Mouse (Mus musculus) cortical plate, adult 2 months (tissue): Measurements from ENCODE around the gene Unc45b. TPM values are rescaled to one million over a fixed set of nuclear protein-coding genes. Genes with fewer than 3 reads are reported as not detected.
A peak's percentile ranks its signal among the peaks of the same experiment; 100 is the strongest.

Experiments used
- H3K27ac ChIP-seq: fragments of 200-500 bp; 2 replicates; pipeline ENCODE4 v1.5.1; 2012; ENCODE audit warnings: low read length, control low read depth, inconsistent platforms; ENCODE audit not compliant: insufficient read depth
- H3K4me1 ChIP-seq: fragments of 200-500 bp; 2 replicates; pipeline ENCODE4 v1.6.1; 2011; ENCODE audit warnings: low read length; ENCODE audit not compliant: control insufficient read depth, insufficient read depth
- H3K4me3 ChIP-seq: fragments of 200-500 bp; 2 replicates; pipeline ENCODE4 v1.5.1; 2011; ENCODE audit warnings: mild to moderate bottlenecking, low read length, control low read depth; ENCODE audit not compliant: insufficient read depth
- CTCF ChIP-seq: fragments of 200-500 bp; IDR thresholded peaks from 2 replicates; pipeline ENCODE4 v1.5.1; 2011; ENCODE audit warnings: mild to moderate bottlenecking, control low read depth, low read length; ENCODE audit not compliant: insufficient read depth; ENCODE audit errors: extremely low read depth
- POLR2A ChIP-seq: fragments of 200-500 bp; IDR thresholded peaks from 2 replicates; pipeline ENCODE4 v1.6.1; 2011; ENCODE audit warnings: mild to moderate bottlenecking, low read length, control low read depth; ENCODE audit not compliant: insufficient read depth; ENCODE audit errors: extremely low read depth
- polyA plus RNA-seq: library from polyadenylated mRNA; depleted of rRNA; stranded (reverse); fragments of >200 nt; gene quantifications from 2 replicates; pipeline ENCODE4 v1.2.3, GENCODE M21; 2012; rRNA removed

The Unc45b gene
- polyA plus RNA-seq, 1 experiment = 2.0 TPM

- Histone ChIP-seq H3K4me3 (peak within 1 kb of the TSS; percentile 51), H3K4me1 (no peaks in the 10 kb centered on the region), H3K27ac (no peak within 1 kb of the TSS)
- TF ChIP-seq CTCF (no peak), POLR2A (no peak)
Observed at GRCm38 (mm10) chr11:82991469-82992166, 81.3 kb downstream of the Unc45b start, which contains the start of gene Slfn9. Gene Slfn9 (minus strand): TSS chr11:82991830.

Other genes starting within 250 kb of the Unc45b start
- gene Cct6b, start 146.2 kb upstream of the Unc45b start, polyA plus RNA-seq = 0.19 and 0.21 TPM in 2 replicates
- gene Zfp830, start 146.2 kb upstream of the Unc45b start, polyA plus RNA-seq = 11.1 and 11.3 TPM in 2 replicates
- 24.9 and 25.2 TPM in 2 replicates for gene Lig3, start 129.4 kb upstream of the Unc45b start, polyA plus RNA-seq
- gene Rffl, start 39.3 kb upstream of the Unc45b start, polyA plus RNA-seq = 11.1 and 12.7 TPM in 2 replicates
- gene Rad51d, start 19.9 kb upstream of the Unc45b start, polyA plus RNA-seq = 16.1 and 16.6 TPM in 2 replicates
- not detected in 2 replicates for gene Fndc8, start 18.4 kb upstream of the Unc45b start, polyA plus RNA-seq
- 36.8 and 39.6 TPM in 2 replicates for gene Nle1, start 2.1 kb upstream of the Unc45b start, polyA plus RNA-seq
- 4.3 TPM in 2 replicates for gene Slfn5, start 40.8 kb downstream of the Unc45b start, polyA plus RNA-seq
- gene Slfn9, start 81.3 kb downstream of the Unc45b start, polyA plus RNA-seq = 0.17 and 0.25 TPM in 2 replicates
- 0.93 and 0.96 TPM in 2 replicates for gene Slfn8, start 110.3 kb downstream of the Unc45b start, polyA plus RNA-seq
- gene Slfn2, start 154.6 kb downstream of the Unc45b start, polyA plus RNA-seq = 1.7 and 2.5 TPM in 2 replicates
- gene Slfn1, start 206.3 kb downstream of the Unc45b start, polyA plus RNA-seq = 0.04 and 0.09 TPM in 2 replicates